Mouse (Mus musculus): Measurements from ENCODE around the gene Bcl2l12.
"Not testable (repeated sequence)": the region's sequence is repeated elsewhere in the genome, so short reads cannot be mapped to it uniquely, and the experiment has no call there.

The Bcl2l12 gene

DNA sequence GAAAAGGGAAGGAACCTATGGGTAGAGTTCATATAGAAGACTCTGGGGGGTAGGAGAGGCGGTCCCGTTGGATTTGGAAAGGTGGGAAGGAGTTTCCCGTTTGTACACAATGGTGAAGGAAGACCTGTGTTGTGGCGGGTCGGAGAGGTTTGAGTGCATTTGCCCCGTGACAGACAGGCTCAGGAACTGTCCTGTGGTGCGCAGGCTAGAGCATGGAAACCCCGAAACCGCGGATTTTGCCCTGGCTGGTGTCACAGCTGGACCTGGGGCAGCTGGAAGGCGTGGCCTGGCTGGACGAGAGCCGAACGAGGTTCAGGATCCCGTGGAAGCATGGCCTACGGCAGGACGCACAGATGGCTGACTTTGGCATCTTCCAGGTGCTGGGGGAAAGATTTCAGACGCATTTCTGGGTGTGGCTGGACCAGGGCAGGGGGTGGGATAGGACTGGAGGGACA, at the start of gene Bcl2l12:
Gene Bcl2l12 (minus strand): TSS at position 212 of the 455 bp plus-strand sequence.
- peak; percentile 83 for DNase-seq

DNA sequence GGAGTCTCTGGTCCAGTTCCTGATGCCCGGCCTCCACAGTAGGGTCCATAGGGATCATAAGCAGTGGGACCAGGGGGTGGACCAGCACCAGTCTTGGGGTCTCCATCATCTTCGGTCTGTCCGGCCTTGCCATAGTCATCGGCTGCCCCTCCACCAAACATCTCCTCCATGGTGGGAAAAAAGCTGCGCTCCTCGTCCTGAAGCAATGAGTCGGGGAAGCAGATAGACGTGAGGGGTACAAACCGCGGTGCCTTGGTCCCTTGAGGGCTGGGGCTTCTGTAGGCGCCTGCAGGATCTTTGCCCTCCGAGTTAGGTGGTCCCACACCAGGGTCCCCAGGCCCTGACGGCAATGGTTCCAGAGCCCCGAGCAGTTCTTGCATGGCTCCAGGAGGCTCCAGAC, 49.0 kb upstream of the Bcl2l12 start:
- DNase-seq: no peak

DNA sequence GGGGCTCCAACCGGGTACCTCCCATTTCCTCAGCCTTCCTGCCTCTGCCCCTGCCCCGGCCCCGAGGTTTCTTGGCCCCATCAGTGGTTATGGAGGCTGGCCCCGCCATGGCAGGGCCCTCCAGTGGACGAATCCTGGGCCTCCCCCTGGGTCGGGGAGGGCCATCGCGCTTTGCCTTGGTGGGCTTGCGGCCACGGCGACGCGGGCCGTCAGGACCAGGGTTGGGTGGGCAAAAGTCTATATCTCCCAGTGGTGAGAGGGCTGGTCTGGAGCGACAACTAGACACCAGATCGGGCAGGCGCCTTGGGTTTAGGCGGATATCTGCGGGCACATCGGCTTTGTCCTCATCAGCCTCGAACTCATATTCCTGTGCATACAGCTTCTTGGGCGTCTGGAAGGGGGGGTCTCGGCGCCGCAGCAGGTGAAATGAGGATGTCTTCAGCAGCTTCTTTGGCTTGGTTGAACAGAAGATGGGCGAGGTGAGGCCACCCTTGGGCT, 48.4 kb upstream of the Bcl2l12 start:
- no peak for DNase-seq

DNA sequence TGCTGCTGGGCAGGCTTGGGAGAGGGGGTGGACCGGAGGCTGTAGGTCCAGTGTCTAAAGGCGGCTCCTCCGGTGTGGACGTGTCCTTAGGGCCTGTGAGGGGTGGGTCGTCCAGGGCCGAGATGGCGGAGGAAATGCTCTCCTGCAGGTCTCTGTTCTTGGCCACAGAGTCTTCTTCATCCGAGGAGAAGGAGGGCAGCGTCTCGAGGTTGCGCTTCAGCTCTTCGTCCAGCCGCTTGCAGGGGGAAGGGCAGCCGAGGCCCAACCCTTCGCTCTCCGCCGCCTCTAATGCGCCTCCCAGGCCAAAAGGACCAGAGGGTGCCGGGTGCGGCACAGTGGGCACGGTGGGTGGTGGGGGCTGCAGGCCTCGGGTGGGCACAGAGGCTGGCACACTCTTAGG, 47.2 kb upstream of the Bcl2l12 start:
- DNase-seq: no peak

DNA sequence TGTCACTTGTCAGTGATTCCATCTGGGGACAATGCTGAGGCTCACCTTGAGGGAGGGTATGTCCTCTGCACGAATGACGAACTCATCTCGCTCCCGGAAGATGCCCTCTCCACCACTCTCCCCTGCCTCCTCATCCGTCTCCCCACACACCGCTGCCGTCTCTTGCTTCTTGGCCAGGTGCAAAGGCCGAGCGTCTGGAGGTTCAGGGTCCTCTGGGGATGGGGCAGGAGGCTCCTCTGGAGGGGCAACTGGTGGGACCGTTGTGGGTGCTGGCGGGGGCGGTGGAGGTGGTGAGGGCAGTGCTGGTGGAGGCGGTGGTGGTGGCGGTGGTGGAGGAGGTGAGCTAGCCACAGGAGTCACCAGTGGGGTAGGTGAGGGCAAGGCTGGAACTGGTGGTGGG, 44.8 kb upstream of the Bcl2l12 start:
- DNase-seq: no peak

DNA sequence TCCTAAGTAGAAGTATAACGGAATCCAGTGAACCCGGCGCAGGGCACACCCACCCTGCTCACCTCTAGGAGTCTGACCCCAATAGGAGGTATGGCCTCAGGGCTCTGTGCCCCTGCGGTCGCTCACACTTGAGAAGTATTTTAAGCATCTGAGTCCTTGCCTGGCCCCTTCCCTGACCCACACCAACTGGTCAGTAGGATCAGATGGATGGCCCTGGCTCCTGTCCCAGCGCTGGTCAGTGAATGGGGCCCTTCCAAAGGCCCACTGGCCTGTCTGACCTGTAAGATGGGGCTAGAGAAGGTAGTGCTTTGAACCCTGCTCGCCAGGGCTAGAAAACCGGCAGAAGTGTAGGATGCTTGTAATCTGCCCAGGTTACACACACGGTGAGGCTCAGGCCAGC, 42.3 kb upstream of the Bcl2l12 start:
- no peak for DNase-seq

DNA sequence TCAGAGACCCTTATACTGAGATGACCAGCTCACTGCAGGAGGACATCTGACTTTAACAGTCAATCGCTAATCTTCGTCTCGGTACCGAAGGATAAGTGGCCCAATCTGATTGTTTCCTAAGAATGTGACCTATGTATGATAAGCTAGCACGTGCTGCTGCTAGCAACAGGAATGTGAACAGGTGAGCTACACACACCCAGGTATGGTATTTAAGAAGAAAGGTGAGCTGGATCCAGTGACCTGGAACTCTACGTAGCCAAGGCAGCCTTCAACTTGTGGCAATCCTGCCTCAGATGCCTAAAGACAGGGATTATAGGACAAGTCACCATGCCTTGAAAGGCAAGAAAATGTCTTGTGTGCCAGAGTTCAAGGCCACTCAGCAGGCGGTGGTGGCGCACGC, 39.9 kb upstream of the Bcl2l12 start:
- no peak for DNase-seq

DNA sequence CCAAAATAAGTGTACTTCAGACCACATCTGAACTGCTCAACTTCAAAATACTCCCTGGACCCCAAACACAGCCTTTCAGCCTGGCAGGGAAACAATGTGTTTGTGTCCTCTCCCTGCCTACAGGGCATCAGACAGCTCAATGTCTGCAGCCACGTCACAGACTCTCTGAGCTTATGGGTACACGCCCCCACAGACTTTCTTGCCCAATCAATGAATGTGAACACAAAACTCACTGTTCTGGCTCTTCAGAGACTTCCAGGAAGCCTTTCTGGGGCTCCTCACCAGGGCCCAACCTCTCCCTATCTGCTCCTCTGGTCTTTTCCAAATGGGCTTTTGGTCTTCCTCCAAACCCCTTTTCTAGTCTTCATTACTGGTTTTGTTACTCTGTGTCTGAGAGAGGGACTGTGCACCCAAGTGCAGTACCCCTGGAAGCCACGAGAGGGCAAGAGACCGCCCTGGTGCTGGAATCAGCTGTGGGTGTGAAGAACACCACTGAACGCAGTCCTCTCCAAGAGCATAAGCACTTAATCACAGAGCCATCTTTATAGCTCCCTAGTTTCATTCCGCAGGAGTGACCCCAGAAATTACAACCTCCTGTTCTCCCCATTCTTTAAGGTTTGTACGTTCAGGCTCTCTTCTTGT, 39.3 kb upstream of the Bcl2l12 start:
- DNase-seq: peak; percentile 62

DNA sequence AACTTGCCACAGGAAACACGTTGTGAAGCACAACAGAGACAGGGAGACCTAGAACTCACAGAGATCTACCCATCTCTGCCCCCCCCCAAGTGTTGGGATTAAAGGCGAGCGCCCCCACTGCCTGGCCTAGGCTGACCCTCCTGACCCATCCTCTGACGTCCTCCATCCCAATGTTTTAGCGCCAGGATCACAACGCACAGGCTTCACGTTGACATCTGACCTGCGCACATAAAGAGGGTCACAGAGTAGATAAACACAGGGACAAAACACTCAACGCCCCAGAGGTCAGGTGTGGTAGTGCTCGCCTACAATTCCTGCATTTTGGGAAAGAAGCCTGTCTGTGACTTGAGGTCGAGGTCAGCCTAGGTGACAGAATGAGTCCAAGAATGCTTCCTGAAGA, 38.2 kb upstream of the Bcl2l12 start:
- DNase-seq: no peak

DNA sequence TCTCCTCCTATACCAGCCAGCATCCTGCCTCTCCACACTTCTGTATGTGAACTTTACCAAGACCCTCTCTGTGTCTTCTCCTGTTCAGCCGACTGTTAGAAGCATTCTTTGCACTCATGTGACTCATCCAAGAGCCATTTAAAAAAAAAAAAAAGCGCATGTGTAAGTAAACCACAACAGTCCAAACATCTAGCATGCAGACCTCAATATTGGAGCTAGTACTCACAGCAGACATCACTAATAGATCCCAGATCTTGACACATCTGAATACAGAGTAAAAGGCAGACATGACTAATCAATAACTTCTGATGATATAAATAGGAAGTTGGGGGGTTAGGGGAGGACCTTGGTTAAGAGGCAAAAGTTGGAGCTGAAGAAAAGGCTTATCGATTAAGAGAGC, 37.1 kb upstream of the Bcl2l12 start:
- no peak for DNase-seq

DNA sequence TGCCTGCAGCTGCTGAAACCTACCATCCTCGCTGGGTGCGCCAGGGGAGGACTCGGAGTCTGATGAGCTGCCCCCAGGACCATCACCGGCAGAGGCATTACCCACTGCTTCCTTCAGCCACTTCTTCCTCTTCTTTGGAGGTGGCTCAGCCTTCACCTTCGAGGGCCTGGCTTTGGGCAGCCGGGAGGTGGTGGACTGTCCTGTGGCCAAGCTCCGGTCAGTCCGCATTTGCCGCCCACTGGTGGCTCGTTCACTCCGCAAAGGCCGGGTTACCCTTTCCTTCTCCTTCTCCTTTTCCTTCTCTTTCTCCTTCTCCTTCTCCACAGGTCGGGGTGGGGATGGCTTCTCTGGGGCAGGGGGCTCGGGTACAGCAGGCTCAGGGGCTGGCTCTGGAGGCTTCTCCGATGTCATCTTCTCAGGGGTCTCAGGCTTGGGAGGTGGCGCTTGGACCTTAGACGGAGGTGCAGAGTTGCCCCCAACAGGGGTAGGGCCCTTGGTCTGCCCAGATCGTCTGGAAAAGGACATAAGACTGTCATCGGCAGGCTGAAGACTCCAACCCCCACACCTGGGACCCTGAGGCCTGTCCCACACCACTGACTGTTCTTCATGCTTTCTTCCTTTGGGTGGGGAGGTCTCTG, 35.3 kb upstream of the Bcl2l12 start:
- DNase-seq: no peak

DNA sequence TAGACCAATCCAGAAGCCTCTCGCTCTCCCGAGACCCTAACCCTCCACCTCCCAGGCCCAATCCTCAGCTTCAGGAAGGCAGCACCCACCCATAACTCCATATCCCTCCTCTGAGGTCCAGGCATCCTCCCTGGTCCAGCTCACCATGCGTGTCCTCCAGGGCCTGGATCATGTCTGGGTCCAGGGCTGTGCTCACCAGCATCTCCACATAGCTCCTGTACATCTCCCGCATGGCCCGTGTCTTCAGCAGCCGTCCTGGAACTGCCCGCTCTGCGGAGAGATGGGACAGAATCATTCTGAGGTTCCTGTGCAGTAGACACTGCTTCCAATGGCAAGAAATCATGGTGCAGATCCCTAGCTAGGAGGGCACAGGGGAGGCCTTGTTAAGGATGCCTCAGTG, 32.3 kb upstream of the Bcl2l12 start:
- DNase-seq: no peak

DNA sequence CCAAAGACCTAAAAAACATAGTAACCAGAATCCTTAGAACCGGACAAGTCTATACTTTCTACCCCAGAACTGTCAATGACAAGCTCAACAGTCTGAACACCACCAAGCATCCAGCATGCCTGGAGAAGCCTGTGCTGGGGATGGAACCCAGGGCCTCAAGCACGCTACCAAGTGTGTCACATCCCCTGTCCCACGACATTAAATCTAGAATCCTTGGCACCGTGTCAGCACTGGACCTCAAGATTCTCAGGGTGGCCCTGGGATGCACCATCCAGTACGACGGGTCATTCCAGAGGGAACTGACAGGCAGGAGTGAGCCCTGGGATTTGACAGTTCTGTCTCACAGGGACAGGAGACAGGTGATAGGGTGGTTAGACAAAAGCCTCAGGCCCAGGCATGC, 31.5 kb upstream of the Bcl2l12 start:
- DNase-seq: no peak

DNA sequence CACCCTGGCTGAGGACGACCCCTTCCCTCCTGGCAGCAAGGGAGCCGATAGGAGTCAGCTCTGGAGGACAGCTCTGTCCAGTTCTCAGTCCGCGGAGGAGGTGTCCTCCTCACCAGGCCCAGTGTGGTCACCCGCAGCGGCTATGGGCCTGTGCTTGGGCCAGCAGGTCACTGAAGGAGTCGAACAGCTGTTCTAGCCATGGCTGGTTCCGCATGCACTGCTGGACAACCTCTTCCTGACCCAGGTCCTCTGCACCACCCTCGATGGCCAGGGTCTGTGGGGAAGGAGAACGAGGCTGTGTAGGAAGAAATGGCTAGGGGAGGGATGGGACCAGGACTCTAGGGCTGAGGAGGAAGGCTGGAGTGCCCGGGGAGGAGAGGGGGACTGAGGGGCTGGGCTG, 29.8 kb upstream of the Bcl2l12 start:
- DNase-seq: no peak

DNA sequence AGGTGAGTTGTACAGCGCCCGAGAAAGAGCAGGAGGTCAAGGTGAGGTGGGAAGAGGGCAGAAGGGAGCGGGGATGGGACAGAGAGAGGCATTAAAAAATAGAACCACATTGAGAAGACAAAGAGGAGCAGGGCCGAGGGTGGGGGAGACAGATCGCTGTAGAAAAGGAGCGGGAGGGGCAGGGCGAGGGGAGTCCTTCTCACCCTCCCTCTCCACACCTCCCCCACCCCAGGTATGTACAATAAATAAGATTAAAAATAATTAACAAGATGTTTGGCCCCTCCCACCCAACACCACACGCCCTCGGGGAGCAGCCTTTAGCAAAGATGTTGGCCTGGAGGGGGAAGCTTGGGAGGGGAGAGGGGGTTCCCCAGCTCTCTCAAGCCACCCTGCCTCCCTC, 29.2 kb upstream of the Bcl2l12 start:
- no peak for DNase-seq

DNA sequence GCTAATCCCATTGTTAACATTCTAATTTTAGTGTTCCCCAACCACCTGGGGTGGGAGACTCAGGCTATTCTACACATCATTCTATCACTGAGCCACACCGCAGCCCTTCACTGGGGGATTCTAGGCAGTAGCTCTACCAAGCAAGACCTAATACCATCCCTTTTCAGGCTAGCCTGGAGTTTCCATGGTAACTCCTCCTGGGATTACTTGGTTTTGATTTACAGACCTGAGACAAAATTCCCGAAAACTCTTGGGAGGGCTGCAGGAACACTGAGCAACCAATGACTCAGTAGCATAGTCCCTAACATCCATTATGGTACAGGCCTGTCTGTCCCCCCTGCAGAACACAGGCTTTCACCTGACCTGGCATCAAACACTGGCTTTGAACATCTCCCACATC, 27.7 kb upstream of the Bcl2l12 start:
- DNase-seq: no peak

DNA sequence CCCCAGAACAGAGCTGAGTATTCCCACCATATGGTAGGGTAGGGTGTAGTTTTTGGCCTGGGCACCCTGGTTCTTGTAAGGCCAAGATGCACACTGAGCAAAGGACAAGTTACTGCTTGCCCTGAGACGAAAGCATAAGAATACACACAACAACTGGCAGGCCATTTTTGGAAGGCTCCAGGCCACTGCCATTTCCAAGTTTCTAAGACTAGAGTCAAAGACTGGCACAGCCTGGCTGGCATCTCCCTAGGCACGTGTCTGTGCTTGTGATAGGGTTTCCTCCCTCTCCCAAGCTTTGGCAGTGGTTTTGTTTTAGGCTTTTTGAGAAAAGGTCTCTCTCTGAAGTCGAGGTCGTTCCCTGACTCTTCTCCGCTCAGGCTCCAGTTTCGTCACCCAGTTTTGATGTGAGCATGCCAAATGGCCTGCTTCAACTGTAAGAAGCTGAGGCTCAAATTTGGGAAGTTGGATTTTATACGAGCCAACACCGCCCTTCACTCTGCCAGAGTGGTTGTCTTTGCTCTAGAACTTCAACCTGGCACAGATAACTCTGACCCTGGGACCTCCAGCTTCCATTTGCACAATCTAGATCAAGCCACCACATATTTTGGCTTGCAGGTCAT, 27.2 kb upstream of the Bcl2l12 start:
- DNase-seq: no peak

DNA sequence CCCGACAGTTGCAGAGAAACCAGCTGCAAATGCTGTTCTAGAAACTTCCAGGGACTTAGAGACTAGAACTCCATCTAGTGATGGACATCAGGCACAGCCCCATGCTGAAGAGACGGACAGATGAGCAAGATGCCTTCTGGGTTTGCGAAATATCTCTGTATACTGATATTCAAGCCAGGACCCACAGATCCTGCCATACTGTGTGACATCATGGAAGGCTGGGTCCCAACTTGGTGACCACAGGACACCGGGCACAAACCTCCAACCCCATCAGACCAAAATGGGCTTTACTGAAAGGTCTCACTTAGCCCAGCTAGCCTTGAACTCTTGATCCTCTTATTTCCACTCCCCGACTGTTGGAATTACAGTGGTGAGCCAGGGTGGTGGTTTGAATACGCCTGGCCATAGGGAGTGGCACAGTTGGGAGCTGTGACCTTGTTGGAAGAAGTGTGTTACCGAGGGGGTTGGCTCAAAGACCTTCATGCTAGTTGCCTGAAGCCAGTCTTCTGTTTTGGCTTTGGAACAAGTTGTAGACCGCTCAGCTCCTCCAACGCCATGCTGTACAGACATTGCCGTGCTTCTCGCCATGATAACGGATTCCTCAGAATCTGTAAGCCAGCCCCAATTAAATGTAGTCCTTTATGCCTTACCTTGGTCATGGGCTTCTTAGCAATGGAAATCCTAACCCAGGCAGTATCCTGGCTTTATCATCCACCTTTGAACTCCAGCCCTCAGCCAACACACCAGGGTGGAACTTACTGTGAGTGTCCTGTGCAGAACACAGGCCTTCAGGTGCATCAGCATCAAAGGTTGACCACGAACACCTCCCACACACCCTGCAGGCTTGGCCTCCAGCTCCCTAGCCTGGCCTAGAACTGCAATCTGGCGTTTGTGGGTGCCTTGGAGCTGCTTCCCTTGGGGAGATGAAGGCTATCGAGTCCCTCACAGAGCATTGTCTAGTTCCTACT, 26.1 kb upstream of the Bcl2l12 start:
- DNase-seq: no peak

DNA sequence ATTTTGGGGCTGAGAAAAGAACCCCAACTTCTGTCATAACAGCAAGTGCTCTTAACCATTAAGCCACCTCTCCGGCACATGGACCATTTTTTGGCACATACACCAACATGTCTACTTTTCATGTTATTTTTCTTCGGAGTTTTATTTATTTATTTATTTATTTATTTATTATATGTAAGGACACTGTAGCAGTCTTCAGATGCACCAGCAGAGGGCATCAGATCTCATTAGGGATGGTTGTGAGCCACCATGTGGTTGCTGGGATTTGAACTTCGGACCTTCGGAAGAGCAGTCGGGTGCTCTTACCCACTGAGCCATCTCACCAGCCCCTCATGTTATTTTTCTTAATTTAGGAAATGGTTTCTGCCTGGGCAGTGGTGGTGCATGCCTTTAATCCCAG, 25.2 kb upstream of the Bcl2l12 start:
- not testable (repeated sequence) for DNase-seq

DNA sequence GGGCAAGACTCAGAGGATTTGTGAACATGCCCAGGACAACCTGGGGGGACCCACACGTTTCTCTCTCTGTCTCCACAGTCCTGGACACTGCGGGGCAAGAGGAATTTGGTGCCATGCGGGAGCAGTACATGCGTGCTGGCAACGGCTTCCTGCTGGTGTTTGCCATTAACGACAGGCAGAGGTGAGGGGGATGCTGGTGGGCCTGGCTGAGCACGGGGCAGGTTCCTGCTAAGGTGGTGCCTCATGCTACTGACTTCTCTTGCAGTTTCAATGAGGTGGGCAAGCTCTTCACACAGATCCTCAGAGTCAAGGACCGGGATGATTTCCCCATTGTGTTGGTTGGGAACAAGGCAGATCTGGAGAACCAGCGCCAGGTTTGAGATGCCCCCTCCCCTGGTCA, 21.7 kb upstream of the Bcl2l12 start:
- no peak for DNase-seq

DNA sequence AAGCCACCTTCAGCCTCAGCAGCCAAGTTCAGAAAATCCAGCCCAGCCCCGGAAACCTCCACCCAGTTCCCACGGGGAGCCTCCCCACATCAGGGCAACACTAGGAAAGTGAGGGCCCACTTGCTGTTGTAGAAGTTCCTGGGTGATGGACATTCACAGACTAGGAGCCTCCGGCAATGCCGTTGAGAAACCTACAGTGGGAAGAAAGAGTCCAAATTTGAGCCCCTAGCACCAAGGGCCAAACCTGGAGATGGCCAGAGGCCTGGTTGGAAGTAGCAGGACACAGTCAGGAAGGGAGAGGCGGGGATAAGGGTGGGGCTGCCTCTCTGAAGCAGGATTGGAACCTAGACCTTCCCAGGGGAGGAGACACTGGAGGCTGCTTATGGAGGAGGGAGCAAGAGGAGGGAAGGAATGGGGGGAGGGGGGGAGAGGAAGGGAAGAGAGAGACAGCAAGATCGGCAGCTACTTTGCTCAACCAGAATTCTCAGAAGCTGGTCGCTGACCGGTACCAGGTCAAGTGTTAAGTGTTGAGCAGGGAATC, 20.6 kb upstream of the Bcl2l12 start:
- DNase-seq: peak; percentile 81

DNA sequence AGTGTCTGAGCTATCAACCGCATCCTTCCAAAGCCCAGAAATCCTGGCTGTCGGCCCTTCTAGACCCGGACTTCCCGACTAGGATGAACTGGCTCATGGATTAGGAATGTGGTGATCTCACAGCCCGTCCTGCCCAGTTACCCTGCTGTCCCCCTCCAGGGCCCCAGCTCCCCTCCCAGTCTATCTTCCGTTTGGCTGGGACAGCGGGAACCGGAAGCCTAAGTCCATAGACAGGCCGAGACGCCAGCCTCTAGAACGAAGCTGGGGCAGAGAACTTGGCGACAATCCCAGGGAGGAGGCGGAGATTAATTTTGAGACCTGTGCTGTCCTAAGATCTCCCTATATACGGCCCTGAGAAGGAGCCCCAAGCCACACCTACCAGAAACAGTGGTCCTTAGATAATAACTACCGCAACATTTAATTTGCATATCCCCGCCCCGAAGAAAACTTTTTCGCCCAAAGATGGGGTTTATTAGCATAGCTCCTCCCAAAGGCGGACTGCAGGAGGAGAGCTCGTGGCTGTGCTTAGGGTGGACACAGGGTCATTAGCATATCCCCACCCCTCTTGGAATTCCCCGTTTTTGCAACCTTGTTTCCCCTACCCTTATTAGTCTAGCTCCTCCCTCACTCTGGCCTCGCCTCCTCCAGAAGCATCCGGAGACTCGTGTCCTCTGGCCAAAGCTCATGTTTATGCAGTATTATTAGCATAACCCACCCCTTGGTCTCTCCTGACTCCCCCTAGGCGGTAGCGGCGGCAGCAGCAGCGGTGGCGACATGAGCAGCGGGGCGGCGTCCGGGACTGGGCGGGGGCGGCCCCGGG, 18.9 kb upstream of the Bcl2l12 start, which contains the start of gene Rras:
Gene Rras (plus strand): TSS at position 720 of the 820 bp plus-strand sequence.
- peak; percentile 96 for DNase-seq
